Mouse (Mus musculus): ENCODE measurements around the gene Tfap4. TPM values are rescaled to one million over a fixed set of nuclear protein-coding genes. Genes with fewer than 3 reads are reported as not detected.
A peak's percentile ranks its signal among the peaks of the same experiment; 100 is the strongest.
"Not testable (repeated sequence)": the region's sequence is repeated elsewhere in the genome, so short reads cannot be mapped to it uniquely, and the experiment has no call there.

The Tfap4 gene
- polyA plus RNA-seq, 1 experiment from 2014 or later = 11.2 TPM

DNA sequence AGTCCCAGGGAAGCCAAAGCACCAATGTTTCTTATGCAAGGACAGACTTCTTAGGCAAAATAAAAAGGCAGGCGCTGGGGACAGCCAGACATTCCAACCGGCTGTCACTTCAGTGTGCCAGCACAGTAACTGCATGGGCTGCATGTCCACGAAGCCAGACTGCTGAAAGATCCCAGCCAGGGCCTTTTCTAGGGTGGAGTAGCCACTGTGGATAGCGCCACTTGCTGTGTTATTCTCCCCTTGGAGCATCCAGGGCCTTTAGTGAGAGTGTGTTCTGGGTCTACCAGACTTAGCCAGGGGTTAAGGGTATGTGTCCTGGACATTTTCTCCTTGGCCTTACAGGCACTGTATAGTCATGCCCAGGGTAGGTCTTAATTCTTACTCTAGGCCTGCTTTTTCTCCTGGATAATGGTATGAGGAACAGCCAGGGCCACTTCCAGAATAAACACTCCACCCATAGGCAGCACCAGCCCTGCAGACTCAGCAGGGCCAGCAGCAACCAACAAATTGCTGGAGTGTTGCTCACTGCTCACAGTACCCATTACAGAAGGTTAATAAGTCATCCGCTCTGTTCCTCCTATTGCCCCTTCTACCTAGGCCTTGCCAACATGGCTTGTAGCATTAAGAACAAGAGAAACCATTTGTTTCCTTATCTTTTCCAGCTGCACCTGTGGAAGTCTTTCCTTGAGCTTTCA, 28.0 kb upstream of the Tfap4 start:
- Histone ChIP-seq H3K27me3 (no peaks in the 10 kb centered on the region), H3K36me3 (peaks cover 7% of the 10 kb centered on the region), H3K4me3 (replicated peaks) (no peak overlapping the region), H3K9me3 (no peaks in the 10 kb centered on the region), H3K9ac (replicated peaks) (no peak overlapping the region), H3K4me1 (replicated peaks) (peaks cover 27% of the 10 kb centered on the region), H3K4me2 (replicated peaks) (peak overlapping the region; percentile 62; the same call in 1 of the 2 replicates), H3K27ac (peak overlapping the region; percentile 82)
- ATAC-seq = no peak
- WGBS = 59% methylated on average over 5 of the region's 5 CpGs

DNA sequence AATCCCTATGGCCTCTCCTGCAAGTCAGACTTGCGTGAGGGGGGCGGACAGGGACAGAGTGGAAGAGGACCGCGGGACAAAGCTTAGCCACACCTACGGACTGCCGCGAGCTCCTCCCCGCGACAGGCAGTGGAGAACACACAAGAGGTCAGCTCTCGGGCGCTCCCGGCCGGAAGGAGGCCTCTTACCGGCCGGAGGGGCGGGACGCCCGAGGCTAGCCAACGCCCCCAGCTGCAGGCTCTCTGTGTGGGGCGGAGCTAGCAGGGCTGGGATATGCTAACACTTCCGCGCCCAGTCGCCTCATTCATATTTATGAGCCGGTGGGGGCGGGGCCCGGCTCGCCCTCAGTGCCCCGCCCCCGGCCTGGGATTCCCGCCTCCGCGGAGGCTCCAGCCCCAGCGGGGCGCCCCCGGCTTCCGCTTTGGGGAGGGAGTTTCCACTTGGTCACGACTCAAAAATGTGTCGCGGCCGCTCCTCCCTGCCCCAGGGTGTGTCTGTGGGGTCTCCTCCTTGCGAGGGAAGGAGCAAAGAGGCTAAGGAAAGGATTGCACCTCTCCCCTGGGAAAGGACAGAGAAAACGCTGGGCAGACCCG, 27.0 kb upstream of the Tfap4 start:
- H3K9ac ChIP-seq (replicated peaks) = peak overlapping the region; percentile 53
- ATAC-seq = peak; percentile 98
- peak overlapping the region; percentile 82 for H3K27ac ChIP-seq
- peak overlapping the region; percentile 50 for H3K4me3 ChIP-seq (replicated peaks)
- peaks cover 7% of the 10 kb centered on the region for H3K36me3 ChIP-seq
- no peaks in the 10 kb centered on the region for H3K9me3 ChIP-seq
- under 1% methylated on average over 43 of the region's 43 CpGs for WGBS
- H3K4me2 ChIP-seq (replicated peaks) = peak overlapping the region; percentile 62
- peaks cover 19% of the 10 kb centered on the region for H3K4me1 ChIP-seq (replicated peaks)
- H3K27me3 ChIP-seq = no peaks in the 10 kb centered on the region

- peak; percentile 62 for ATAC-seq
- H3K4me3 ChIP-seq (replicated peaks) = peak overlapping the region; percentile 50
- 9% methylated on average over 14 of the region's 14 CpGs for WGBS
Measured at GRCm38 (mm10) chr16:4585642-4586530, 26.2 kb upstream of the Tfap4 start.

GRCm38 (mm10) chr16:4584438-4584837, 24.8 kb upstream of the Tfap4 start:
- WGBS = 77% methylated on average over 5 of the region's 5 CpGs

More at GRCm38 (mm10) chr16:4585642-4586530, 26.2 kb upstream of the Tfap4 start:
- Histone ChIP-seq H3K27ac (peak overlapping the region; percentile 82), H3K27me3 (no peaks in the 10 kb centered on the region), H3K9ac (replicated peaks) (peak overlapping the region; percentile 53), H3K4me2 (replicated peaks) (peak overlapping the region; percentile 62), H3K36me3 (peaks cover 7% of the 10 kb centered on the region), H3K4me1 (replicated peaks) (peaks cover 19% of the 10 kb centered on the region), H3K9me3 (no peaks in the 10 kb centered on the region)

DNA sequence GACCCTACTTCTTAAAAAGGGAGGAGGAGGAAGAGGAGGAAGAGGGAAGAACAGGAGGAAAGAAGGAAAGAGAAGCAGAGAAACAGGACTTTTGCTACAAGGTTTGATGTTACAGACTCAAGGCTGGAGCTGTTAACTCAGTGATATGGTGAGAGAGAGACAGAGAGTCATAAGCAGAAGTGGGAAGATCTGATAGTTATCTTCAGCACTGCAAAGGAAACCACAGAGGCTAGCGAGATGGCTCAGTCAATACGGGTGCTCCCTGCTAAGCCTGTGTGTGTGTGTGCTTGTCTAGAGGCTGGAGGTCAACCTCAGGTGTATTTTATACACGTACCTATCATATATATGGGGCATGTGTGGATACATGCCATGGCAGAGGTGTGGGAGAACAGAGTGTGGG, 24.2 kb upstream of the Tfap4 start:
- WGBS = 83% methylated on average over 3 of the region's 3 CpGs
- Histone ChIP-seq H3K4me2 (replicated peaks) (no peak overlapping the region), H3K4me1 (replicated peaks) (peaks cover 19% of the 10 kb centered on the region), H3K27ac (no peak overlapping the region), H3K9me3 (no peaks in the 10 kb centered on the region), H3K9ac (replicated peaks) (no peak overlapping the region), H3K4me3 (replicated peaks) (no peak overlapping the region), H3K36me3 (no peaks in the 10 kb centered on the region), H3K27me3 (no peaks in the 10 kb centered on the region)
- no peak for ATAC-seq

More at GRCm38 (mm10) chr16:4584438-4584837, 24.8 kb upstream of the Tfap4 start:
- Histone ChIP-seq H3K27ac (no peak overlapping the region), H3K9ac (replicated peaks) (no peak overlapping the region), H3K4me2 (replicated peaks) (no peak overlapping the region), H3K27me3 (no peaks in the 10 kb centered on the region), H3K4me1 (replicated peaks) (peaks cover 19% of the 10 kb centered on the region), H3K4me3 (replicated peaks) (no peak overlapping the region), H3K9me3 (no peaks in the 10 kb centered on the region), H3K36me3 (no peaks in the 10 kb centered on the region)
- no peak for ATAC-seq

GRCm38 (mm10) chr16:4581179-4581578, 21.5 kb upstream of the Tfap4 start:
- not testable (repeated sequence) for H3K9me3 ChIP-seq; H3K27ac ChIP-seq; ATAC-seq; H3K9ac ChIP-seq (replicated peaks); H3K36me3 ChIP-seq; H3K27me3 ChIP-seq; H3K4me1 ChIP-seq (replicated peaks); H3K4me2 ChIP-seq (replicated peaks); H3K4me3 ChIP-seq (replicated peaks)
- WGBS = 90% methylated on average over 4 of the region's 4 CpGs

- H3K27me3 ChIP-seq = no peaks in the 10 kb centered on the region
- no peak overlapping the region for H3K4me2 ChIP-seq (replicated peaks)
- H3K36me3 ChIP-seq = no peaks in the 10 kb centered on the region
- H3K4me3 ChIP-seq (replicated peaks) = no peak overlapping the region
- no peak overlapping the region for H3K27ac ChIP-seq
- no peaks in the 10 kb centered on the region for H3K4me1 ChIP-seq (replicated peaks)
- no peak overlapping the region for H3K9ac ChIP-seq (replicated peaks)
- 88% methylated on average over 7 of the region's 7 CpGs for WGBS
- ATAC-seq = no peak
- H3K9me3 ChIP-seq = no peaks in the 10 kb centered on the region
Measured at GRCm38 (mm10) chr16:4578630-4579029, 19.0 kb upstream of the Tfap4 start.

DNA sequence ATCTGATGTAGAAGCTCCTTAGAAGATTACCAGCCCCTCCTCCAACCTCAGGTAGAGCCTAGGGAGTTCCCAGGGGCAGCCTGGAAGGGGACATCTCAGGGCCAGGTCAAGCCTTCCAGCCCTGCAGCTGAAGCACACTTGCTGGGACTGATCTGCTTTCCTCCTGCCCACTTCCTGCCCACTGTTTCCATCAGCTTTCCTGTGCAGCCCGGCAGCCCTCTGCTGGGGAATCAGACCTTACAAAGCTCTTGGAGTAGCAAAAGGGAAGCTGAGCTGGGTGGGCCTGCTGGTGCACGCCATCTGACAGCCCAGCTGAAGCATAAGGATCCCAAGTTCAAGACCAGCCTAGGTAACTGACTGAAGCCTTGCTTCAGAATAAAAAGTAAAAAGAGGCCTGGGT, 17.2 kb upstream of the Tfap4 start:
- no peak overlapping the region for H3K27ac ChIP-seq
- no peak overlapping the region for H3K9ac ChIP-seq (replicated peaks)
- WGBS = 77% methylated on average over 2 of the region's 2 CpGs
- H3K27me3 ChIP-seq = no peaks in the 10 kb centered on the region
- H3K4me3 ChIP-seq (replicated peaks) = no peak overlapping the region
- no peaks in the 10 kb centered on the region for H3K9me3 ChIP-seq
- H3K4me1 ChIP-seq (replicated peaks) = no peaks in the 10 kb centered on the region
- H3K4me2 ChIP-seq (replicated peaks) = no peak overlapping the region
- H3K36me3 ChIP-seq = no peaks in the 10 kb centered on the region
- no peak for ATAC-seq

- Histone ChIP-seq H3K27me3 (no peaks in the 10 kb centered on the region), H3K4me1 (replicated peaks) (no peaks in the 10 kb centered on the region; the same call in 1 of the 2 replicates), H3K9me3 (no peaks in the 10 kb centered on the region), H3K4me3 (replicated peaks) (no peak overlapping the region), H3K27ac (no peak overlapping the region), H3K9ac (replicated peaks) (no peak overlapping the region), H3K36me3 (no peaks in the 10 kb centered on the region), H3K4me2 (replicated peaks) (no peak overlapping the region)
- no peak for ATAC-seq
- WGBS = 57% methylated on average over 2 of the region's 2 CpGs
Measured at GRCm38 (mm10) chr16:4576038-4576437, 16.4 kb upstream of the Tfap4 start.

- Histone ChIP-seq H3K9ac (replicated peaks) (0 out of 2 replicates have a peak overlapping the region, but pooled peaks have one; percentile 36), H3K27ac (no peak overlapping the region), H3K4me1 (replicated peaks) (peaks cover 4% of the 10 kb centered on the region; the same call in 1 of the 2 replicates), H3K9me3 (no peaks in the 10 kb centered on the region), H3K36me3 (no peaks in the 10 kb centered on the region), H3K4me2 (replicated peaks) (no peak overlapping the region), H3K27me3 (no peaks in the 10 kb centered on the region), H3K4me3 (replicated peaks) (no peak overlapping the region)
- WGBS = 61% methylated on average over 4 of the region's 4 CpGs
- ATAC-seq = no peak
Measured at GRCm38 (mm10) chr16:4570737-4571136, 11.1 kb upstream of the Tfap4 start.

- Histone ChIP-seq H3K4me1 (replicated peaks) (peaks cover 4% of the 10 kb centered on the region; the same call in 1 of the 2 replicates), H3K4me3 (replicated peaks) (no peak overlapping the region), H3K4me2 (replicated peaks) (no peak overlapping the region), H3K9me3 (no peaks in the 10 kb centered on the region), H3K27ac (no peak overlapping the region), H3K36me3 (no peaks in the 10 kb centered on the region), H3K9ac (replicated peaks) (no peak overlapping the region), H3K27me3 (no peaks in the 10 kb centered on the region)
- peak; percentile 45; the same call in 1 of the 2 replicates for ATAC-seq
- WGBS = 18% methylated on average over 4 of the region's 4 CpGs
Measured at GRCm38 (mm10) chr16:4567912-4568311, 8.3 kb upstream of the Tfap4 start.
